Mouse (Mus musculus) lung, postnatal 36 days (tissue): ENCODE measurements around the gene Papola.
A peak's percentile ranks its signal among the peaks of the same experiment; 100 is the strongest.
"Not testable (repeated sequence)": the region's sequence is repeated elsewhere in the genome, so short reads cannot be mapped to it uniquely, and the experiment has no call there.

ENCODE experiments used
- DNase-seq: peaks from one replicate; pipeline ENCODE4 v3.0.0; 2022; ENCODE audit warnings: mixed read lengths

The Papola gene

GRCm38 (mm10) chr12:105806205-105806604 is 21.7 kb downstream of the Papola start:
- no peak for DNase-seq

GRCm38 (mm10) chr12:105807416-105807815 is 22.9 kb downstream of the Papola start:
- DNase-seq, result no peak

DNA sequence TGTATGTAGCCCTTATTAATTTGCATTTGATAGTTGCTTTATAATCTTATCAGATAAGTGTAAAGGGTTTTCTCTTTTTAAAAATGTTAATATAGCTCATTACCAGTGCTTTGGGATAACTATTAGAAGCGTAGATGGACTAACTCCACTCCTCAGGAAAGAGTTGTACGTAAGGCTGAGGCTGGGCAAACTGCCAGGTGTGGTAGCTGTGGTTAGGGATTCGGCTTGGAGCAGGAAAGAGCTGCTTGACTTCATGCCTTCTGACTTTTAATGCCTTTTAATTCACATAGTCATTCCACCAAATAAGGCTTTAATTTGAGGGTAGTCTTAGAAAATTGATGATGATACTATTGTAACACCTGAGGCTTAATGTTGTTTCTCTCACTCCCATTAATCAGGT is 24.5 kb downstream of the Papola start:
- peak; percentile 15 for DNase-seq

GRCm38 (mm10) chr12:105810608-105811007 is 26.1 kb downstream of the Papola start:
- DNase-seq, result no peak

DNA sequence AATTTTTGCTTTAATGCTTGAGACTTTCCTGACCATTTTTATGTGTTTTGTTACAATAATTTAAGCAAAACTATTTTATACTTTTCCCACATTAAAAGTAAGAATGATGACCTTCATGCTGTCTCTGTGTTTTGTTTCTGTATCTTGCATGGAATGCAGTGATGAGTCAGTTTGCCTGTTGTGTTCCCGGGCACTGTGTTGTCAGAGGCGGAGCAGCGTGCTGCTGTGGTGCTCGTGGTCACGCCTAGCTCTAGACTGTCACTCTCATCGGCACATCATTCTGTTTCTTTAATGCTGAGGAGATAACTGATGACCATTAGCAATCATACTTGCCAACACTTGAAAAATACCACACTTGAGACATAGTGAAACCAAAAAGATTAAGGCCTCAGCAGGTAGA is 29.5 kb downstream of the Papola start:
- no peak for DNase-seq

GRCm38 (mm10) chr12:105823472-105823871 is 39.0 kb downstream of the Papola start:
- DNase-seq, result peak; percentile 15

GRCm38 (mm10) chr12:105824743-105825142 is 40.2 kb downstream of the Papola start:
- DNase-seq, result no peak

- no peak for DNase-seq
Observed at GRCm38 (mm10) chr12:105825266-105825665, 40.8 kb downstream of the Papola start.

DNA sequence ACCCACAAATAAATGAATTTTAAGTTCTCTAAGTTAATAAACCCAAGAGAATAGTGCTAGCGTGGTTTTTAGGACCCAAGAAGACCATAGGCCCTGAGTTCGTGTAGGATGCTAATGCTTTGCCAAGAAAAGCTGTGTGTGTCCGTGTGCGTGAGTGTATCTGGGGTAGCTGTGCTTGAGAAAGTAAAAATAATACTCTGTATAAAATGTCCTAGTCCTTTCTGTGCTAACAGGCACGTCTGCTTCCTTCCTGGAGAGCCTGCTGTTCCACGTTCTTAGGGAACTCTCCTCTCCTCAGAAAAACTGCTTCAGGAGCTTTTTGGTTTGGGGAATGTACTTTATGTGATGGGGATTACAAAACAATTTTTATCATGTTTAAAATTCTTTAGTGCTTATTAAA is 48.0 kb downstream of the Papola start:
- no peak for DNase-seq

DNA sequence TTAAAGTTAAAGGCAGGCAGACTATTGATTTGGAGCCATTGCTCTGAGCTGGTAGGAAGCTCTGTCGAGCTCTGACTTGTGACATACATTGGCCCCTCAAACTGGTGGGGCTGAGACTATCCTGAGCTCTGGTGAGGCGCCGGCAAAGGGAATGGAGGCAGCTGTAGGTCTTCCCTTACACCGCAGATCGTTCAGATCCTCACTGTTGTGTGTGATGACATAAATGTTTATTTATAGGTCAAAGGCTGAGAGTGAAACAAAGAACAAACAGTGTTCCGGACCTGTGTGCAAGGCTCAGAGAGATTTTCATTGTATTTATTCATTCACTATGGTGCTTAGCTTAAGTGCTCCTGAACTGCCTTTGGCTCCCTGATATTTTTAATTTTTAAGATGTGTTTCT is 50.4 kb downstream of the Papola start:
- no peak for DNase-seq

DNA sequence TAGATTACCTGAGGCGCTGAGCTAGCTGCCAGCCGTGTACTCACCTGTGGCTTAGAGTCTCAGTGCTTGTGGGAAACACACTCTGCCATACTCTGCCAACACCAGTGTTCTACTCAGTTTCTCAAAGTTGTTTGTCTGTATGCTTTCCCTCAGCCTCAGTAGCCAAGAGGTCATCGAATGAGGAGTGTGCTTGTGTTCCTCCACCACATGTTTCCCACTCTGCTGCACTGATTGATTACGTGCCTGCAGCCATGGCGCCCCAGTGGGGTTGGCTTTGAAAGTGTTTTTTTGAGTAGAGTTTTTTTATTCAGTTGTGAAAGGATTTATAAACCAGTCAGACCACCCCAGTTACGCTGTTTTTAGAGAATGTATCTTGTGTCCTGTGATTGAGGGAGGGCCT is 51.1 kb downstream of the Papola start:
- DNase-seq, result no peak

DNA sequence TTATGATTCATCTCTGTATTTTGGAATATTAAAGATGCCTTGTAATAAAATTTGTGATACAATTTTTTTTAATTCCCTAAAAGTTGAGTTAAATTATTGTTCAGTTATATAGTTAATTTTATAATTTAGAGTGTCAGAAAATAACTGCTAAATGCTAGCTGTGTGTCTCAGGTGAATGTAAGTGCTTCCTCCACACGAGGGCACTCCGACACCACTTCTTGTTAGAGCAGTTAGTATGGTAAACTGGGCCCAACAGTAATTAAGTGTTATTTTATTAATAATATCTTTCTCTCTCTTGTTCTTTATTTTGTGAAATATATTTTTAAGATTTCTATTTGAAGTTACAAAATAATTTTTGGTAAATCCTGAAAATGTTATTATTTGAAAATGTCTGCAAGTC is 51.7 kb downstream of the Papola start:
- peak; percentile 47 for DNase-seq

GRCm38 (mm10) chr12:105839096-105839495 is 54.6 kb downstream of the Papola start:
- peak; percentile 19 for DNase-seq

- not testable (repeated sequence) for DNase-seq
Observed at GRCm38 (mm10) chr12:105840545-105840944, 56.1 kb downstream of the Papola start.

- no peak for DNase-seq
Observed at GRCm38 (mm10) chr12:105843243-105844005, 58.9 kb downstream of the Papola start.

DNA sequence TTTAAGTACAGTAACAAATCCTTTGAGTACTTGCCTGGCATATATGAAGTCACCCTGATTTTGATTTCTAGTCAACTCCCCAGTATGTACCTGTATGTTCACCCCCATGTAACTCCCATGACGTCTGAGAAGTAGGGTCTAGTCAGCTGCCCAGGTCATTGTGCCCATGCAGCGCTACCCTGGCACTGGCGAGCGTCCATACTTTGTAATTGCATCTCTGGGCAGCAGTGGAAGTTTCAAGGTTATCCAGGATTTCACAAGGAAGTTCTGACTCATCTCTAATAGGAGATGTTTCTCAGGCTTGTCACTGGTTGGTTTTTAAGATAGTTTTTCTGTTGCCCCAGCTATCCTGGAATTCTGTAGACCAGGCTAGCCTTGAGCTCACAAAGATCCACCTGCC is 59.9 kb downstream of the Papola start:
- no peak for DNase-seq

DNA sequence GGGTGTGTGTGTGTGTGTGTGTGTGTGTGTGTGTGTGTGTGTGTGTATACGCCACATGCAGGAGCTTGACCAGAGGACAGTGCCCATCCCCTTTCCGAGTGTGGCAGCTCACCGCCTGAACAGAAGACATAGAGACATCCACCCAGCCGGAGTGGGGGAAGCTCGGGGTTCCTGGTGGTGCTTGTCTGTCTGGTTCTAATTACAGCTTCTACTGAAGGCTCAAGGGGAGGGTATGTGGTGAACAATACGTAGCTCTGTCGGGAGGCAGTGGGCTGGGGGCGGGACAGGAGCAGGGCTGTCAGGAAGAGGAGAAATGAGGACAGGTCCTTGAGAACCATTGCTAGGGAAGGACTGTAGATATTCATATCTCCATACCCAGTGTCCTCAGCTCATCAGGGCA is 64.6 kb downstream of the Papola start:
- DNase-seq, result no peak

DNA sequence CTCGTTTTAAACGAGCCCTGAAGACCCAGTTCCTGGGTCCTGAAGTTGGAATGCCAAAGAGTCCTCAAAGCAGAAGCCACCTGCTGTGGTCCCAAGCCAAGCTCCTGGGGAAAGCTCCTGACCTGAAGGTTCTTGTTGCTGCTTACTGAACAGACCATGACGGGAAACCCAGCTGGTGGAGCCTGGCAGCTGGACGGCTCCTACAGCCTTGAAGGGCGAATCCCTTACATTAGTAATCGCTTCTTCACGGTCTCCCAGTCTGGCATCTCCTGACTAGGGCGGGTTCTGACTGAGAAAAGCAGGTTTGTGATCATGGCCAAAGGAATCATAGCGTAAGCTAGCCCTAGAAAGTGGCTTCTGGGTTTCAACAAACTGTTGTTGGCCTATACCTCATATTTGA is 66.2 kb downstream of the Papola start:
- no peak for DNase-seq

- no peak for DNase-seq
Observed at GRCm38 (mm10) chr12:105852798-105853197, 68.3 kb downstream of the Papola start.

DNA sequence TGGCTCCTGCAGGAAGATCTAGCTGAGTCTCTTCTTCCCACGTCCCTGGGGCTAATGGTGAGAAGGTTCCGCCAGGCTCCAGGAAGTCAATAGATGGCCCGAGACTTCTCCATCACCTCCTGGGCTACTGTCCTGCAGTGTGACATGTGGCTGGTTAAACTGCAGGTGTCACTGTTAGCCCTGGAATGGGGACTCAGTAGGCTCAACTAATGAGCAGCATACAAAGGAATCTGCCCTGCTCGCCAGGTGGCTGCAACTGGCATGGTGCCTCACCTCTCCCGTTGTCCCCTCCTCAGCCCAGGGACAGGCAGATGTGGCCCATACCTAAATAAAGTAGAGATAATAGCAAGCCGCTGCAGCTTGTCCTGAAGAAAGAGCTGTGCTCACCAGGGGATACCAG is 70.1 kb downstream of the Papola start:
- no peak for DNase-seq

DNA sequence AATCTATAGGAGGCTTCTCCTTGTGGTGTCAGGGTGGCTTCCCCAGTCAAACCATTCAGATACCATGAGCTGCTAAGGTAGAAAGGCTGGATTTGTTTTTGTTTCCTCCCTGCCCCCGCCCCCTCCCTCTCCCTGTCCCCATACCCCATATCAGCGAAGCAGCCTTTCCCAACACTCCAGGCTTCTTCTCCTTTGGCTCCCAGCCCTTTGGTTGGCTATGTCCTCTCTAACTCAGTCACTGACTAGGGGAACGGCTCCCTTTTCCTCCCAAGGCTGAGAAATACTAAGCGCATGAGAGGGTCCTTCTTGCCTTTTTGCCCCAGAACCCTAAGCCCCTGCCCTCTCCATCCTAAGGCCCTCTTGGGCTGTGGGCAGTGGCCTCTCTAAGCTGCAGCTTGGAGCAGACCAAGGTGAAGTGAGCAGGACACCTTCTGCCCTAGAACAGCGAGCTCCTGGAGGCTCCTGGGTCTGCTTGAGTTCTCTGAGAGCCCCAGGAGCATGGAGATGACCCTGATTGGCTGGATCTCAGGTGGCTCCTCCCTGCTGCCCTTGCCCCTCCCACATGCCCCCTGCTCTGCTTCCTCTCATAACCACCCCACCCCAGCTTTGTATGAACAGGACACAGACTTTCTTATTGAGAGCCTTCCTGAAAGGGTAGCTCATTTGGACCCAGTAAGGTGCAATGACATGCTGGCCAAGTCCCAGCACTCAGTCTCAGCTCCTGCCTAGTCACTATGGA is 73.6 kb downstream of the Papola start:
- no peak for DNase-seq

DNA sequence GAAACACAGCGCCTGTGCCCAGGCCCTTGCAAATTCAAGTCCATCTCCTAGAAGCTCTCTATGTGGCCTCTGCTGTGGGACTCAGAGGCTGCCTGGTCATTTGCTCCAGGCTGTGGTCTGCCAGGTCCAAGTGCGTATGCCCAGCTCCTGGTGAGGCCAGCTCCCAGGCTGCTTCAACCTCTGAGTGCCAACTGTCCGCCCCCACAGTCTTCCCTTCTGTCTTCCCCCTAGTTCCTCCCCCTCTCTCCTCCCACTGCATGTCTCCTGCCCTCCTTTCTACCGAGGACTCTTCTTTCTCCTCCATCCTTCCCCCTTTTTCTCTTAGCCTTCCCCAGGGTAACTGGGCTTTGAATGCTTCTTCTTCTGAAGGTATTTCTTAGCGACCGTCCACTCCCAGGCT is 77.6 kb downstream of the Papola start:
- DNase-seq, result no peak

GRCm38 (mm10) chr12:105862607-105863006 is 78.1 kb downstream of the Papola start:
- DNase-seq, result peak; percentile 7

- DNase-seq, result no peak
Observed at GRCm38 (mm10) chr12:105863436-105863835, 78.9 kb downstream of the Papola start.
